In the genomic region with DNA sequence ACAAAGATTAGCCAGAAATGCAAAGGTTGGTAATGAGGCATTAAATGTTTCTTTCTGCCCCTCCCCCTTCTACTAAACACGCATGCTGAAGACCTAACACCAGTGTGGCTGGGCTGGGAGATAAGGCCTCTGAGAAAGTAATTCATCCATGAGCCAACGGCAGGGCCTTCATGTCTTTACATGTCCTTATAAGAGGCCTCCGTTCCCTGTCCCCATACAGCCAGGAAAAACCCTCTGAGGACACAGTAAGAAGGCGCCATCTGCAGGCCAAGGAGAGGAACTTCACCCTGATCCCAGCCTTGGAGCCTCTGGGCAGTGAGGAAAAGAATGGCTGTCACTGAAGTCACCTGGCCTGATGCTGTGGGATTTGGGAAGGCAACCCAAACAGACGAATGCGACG, we compare ENCODE assay signal across 8 mouse cellular contexts. TPM values are rescaled to one million over a fixed set of nuclear protein-coding genes. Genes with fewer than 3 reads are reported as not detected.
DNase-seq lines count a peak whose midpoint lies in the region; ATAC-seq and TF ChIP-seq lines count a peak whose summit lies in the region.

No protein-coding gene starts in this region.

- DNase-seq in 3T3-L1 (ENCODE audit: low read depth, low spot score) (peak; percentile 86), adipocyte (ENCODE audit: low spot score) (peak; percentile 87)
- DNase-seq in heart, adult 9 months (ENCODE audit: low spot score in 2 of 2) = peak; percentile 42 to 48
- DNase-seq in kidney, adult 18-20 months = peak; percentile 61
- DNase-seq in liver, adult 2 months (ENCODE audit: extremely low read depth, low read depth, low spot score) = peak; percentile 35
- DNase-seq in midbrain, postnatal 0 days (ENCODE audit: low spot score) = peak; percentile 87
- peak; percentile 83 for DNase-seq in testis, postnatal 10 days (ENCODE audit: low spot score)

- ATAC-seq in midbrain, postnatal 0 days (ENCODE audit: low FRiP score) = peak; percentile 27; the same call in 1 of the 2 replicates

- no peak overlapping the region for H3K4me2 ChIP-seq in midbrain, postnatal 0 days (ENCODE audit: low read depth, low read length, poor library complexity, severe bottlenecking)

- no peaks in the 10 kb centered on the region for H3K36me3 ChIP-seq in liver, adult 2 months (ENCODE audit: control insufficient read depth, insufficient read depth, low read length)
- peaks cover 8% of the 10 kb centered on the region for H3K36me3 ChIP-seq in midbrain, postnatal 0 days (ENCODE audit: insufficient read depth, low read length)

- no peak overlapping the region for H3K4me3 ChIP-seq in cortical plate, adult 2 months (ENCODE audit: insufficient read depth, low read length)
- no peak overlapping the region for H3K4me3 ChIP-seq in liver, adult 2 months (ENCODE audit: insufficient read depth, low read depth, low read length)
- no peak overlapping the region for H3K4me3 ChIP-seq in midbrain, postnatal 0 days (ENCODE audit: low read depth, low read length)

- peak; percentile 96 for TF ChIP-seq CTCF in cortical plate, adult 2 months (IDR thresholded peaks at IDR 0.05; ENCODE audit: extremely low read depth, insufficient read depth, low read length)
- peak; percentile 93 for TF ChIP-seq CTCF in liver, adult 2 months (IDR thresholded peaks at IDR 0.05; ENCODE audit: low read depth, low read length)
- TF ChIP-seq CTCF in midbrain, postnatal 0 days (IDR thresholded peaks at IDR 0.05) = peak; percentile 98

- no peak overlapping the region for H3K27ac ChIP-seq in cortical plate, adult 2 months (ENCODE audit: insufficient read depth, low read length)
- H3K27ac ChIP-seq in liver, adult 2 months (replicated peaks; ENCODE audit: insufficient read depth, low read depth, low read length) = no peak overlapping the region
- H3K27ac ChIP-seq in midbrain, postnatal 0 days (ENCODE audit: low read depth, low read length) = no peak overlapping the region

- TF ChIP-seq POLR2A in cortical plate, adult 2 months (IDR thresholded peaks at IDR 0.05; ENCODE audit: extremely low read depth, insufficient read depth, low read length) = no peak
- no peak for TF ChIP-seq POLR2A in liver, adult 2 months (IDR thresholded peaks at IDR 0.05; ENCODE audit: extremely low read depth, insufficient read depth, low read length)

- 41% methylated on average over 7 of the region's 7 CpGs for WGBS in liver, adult 2 months
- WGBS in midbrain, postnatal 0 days = 15% methylated on average over 7 of the region's 7 CpGs

- peaks cover 5% of the 10 kb centered on the region for H3K4me1 ChIP-seq in cortical plate, adult 2 months (ENCODE audit: control insufficient read depth, insufficient read depth, low read length)
- H3K4me1 ChIP-seq in liver, adult 2 months (ENCODE audit: control insufficient read depth, insufficient read depth, low read length) = no peaks in the 10 kb centered on the region
- H3K4me1 ChIP-seq in midbrain, postnatal 0 days (ENCODE audit: insufficient read depth, low read length) = no peaks in the 10 kb centered on the region

- H3K27me3 ChIP-seq in liver, adult 2 months (ENCODE audit: control insufficient read depth, insufficient read depth, low read length) = no peaks in the 10 kb centered on the region
- H3K27me3 ChIP-seq in midbrain, postnatal 0 days (ENCODE audit: insufficient read depth, low read length) = no peaks in the 10 kb centered on the region

- H3K9me3 ChIP-seq in midbrain, postnatal 0 days (ENCODE audit: low read length) = no peaks in the 10 kb centered on the region

- H3K9ac ChIP-seq in liver, adult 2 months (ENCODE audit: low read depth, low read length) = no peak overlapping the region
- no peak overlapping the region for H3K9ac ChIP-seq in midbrain, postnatal 0 days (replicated peaks; ENCODE audit: low read length, poor library complexity, severe bottlenecking)

- no peaks in the 10 kb centered on the region for H3K79me2 ChIP-seq in liver, adult 2 months (ENCODE audit: control insufficient read depth, insufficient read depth, low read length)

RNA-seq across cellular contexts. Expression of gene Rcan1, which starts 13.1 kb away (rescaled TPM):
- polyA plus RNA-seq in cortical plate, adult 2 months (2012; rRNA removed) = 50.0 and 50.9 TPM in 2 replicates
- total RNA-seq in liver, adult 2 months (2014; rRNA removed) = 12.8 and 14.0 TPM in 2 replicates
- 7.8 and 8.2 TPM in 2 replicates for polyA plus RNA-seq in liver, adult 2 months (2012; rRNA removed)
- 91.3 and 104 TPM in 2 replicates for total RNA-seq in midbrain, postnatal 0 days (2014; rRNA removed)
- polyA plus RNA-seq in midbrain, postnatal 0 days (2015; fragmentation: Nextera tagmentation; extraction: Ambion mirVana) = 68.6 and 73.3 TPM in 2 replicates

RNA-seq across cellular contexts. Expression of gene Clic6, which starts 27.9 kb away (rescaled TPM):
- 0.38 and 1.5 TPM in 2 replicates for polyA plus RNA-seq in cortical plate, adult 2 months (2012; rRNA removed)
- total RNA-seq in liver, adult 2 months (2014; rRNA removed) = 0.09 and 0.13 TPM in 2 replicates
- polyA plus RNA-seq in liver, adult 2 months (2012; rRNA removed) = 0.04 and 0.06 TPM in 2 replicates
- 2.1 and 3.5 TPM in 2 replicates for total RNA-seq in midbrain, postnatal 0 days (2014; rRNA removed)
- polyA plus RNA-seq in midbrain, postnatal 0 days (2015; fragmentation: Nextera tagmentation; extraction: Ambion mirVana) = 0.43 and 0.70 TPM in 2 replicates

Comparison
In these comparisons a context has a peak if more than half of its experiments do, and no peak if none do; other contexts are left out.
1. DNase-seq: peak in every context shown above with its lines; median percentile 87 in adipocyte; 87 in midbrain, postnatal 0 days; 86 in 3T3-L1; 83 in testis, postnatal 10 days; 61 in kidney, adult 18-20 months; 45 in heart, adult 9 months; 35 in liver, adult 2 months.